Mouse (Mus musculus): ENCODE results near the gene Trcg1. TPM values are rescaled to one million over a fixed set of nuclear protein-coding genes. Genes with fewer than 3 reads are reported as not detected.

Trcg1 gene
- polyA plus RNA-seq, 1 experiment from 2014 or later = not detected

GRCm38 (mm10) chr9:57282686-57283085, 46.3 kb downstream of the Trcg1 start:
- H3K4me2 ChIP-seq (replicated peaks; ENCODE audit: low read depth, low read length) = no peak overlapping the region
- H3K4me3 ChIP-seq (ENCODE audit: low read length) = no peak overlapping the region
- H3K36me3 ChIP-seq (ENCODE audit: insufficient read depth, low read length) = no peaks in the 10 kb centered on the region
- no peaks in the 10 kb centered on the region for H3K27me3 ChIP-seq (ENCODE audit: insufficient read depth, low read length)
- no peak overlapping the region for H3K27ac ChIP-seq (ENCODE audit: low read length)
- no peak overlapping the region for H3K9ac ChIP-seq (replicated peaks; ENCODE audit: low read length)
- WGBS = 50% methylated on average over 3 of the region's 3 CpGs
- no peak for ATAC-seq (ENCODE audit: low FRiP score, low TSS enrichment)
- no peaks in the 10 kb centered on the region for H3K9me3 ChIP-seq (ENCODE audit: low read length)
- H3K4me1 ChIP-seq (ENCODE audit: insufficient read depth, low read length) = peaks cover 47% of the 10 kb centered on the region

GRCm38 (mm10) chr9:57283311-57283710, 47.0 kb downstream of the Trcg1 start:
- no peak for ATAC-seq (ENCODE audit: low FRiP score, low TSS enrichment)
- Histone ChIP-seq H3K9me3 (ENCODE audit: low read length) (no peaks in the 10 kb centered on the region), H3K9ac (replicated peaks; ENCODE audit: low read length) (no peak overlapping the region), H3K4me3 (ENCODE audit: low read length) (no peak overlapping the region), H3K27ac (ENCODE audit: low read length) (no peak overlapping the region), H3K4me1 (ENCODE audit: insufficient read depth, low read length) (peaks cover 41% of the 10 kb centered on the region), H3K27me3 (ENCODE audit: insufficient read depth, low read length) (no peaks in the 10 kb centered on the region), H3K4me2 (replicated peaks; ENCODE audit: low read depth, low read length) (no peak overlapping the region), H3K36me3 (ENCODE audit: insufficient read depth, low read length) (no peaks in the 10 kb centered on the region)
- 56% methylated on average over 4 of the region's 4 CpGs for WGBS

GRCm38 (mm10) chr9:57287183-57287582, 50.8 kb downstream of the Trcg1 start:
- Histone ChIP-seq H3K9me3 (ENCODE audit: low read length) (no peaks in the 10 kb centered on the region), H3K9ac (replicated peaks; ENCODE audit: low read length) (no peak overlapping the region), H3K27ac (ENCODE audit: low read length) (no peak overlapping the region), H3K4me2 (replicated peaks; ENCODE audit: low read depth, low read length) (no peak overlapping the region), H3K36me3 (ENCODE audit: insufficient read depth, low read length) (no peaks in the 10 kb centered on the region), H3K4me3 (ENCODE audit: low read length) (no peak overlapping the region), H3K4me1 (ENCODE audit: insufficient read depth, low read length) (peaks cover 19% of the 10 kb centered on the region), H3K27me3 (ENCODE audit: insufficient read depth, low read length) (no peaks in the 10 kb centered on the region)
- ATAC-seq (ENCODE audit: low FRiP score, low TSS enrichment) = no peak
- 86% methylated on average over 6 of the region's 6 CpGs for WGBS

GRCm38 (mm10) chr9:57294905-57295304, 58.5 kb downstream of the Trcg1 start:
- Histone ChIP-seq H3K9me3 (ENCODE audit: low read length) (no peaks in the 10 kb centered on the region), H3K27me3 (ENCODE audit: insufficient read depth, low read length) (no peaks in the 10 kb centered on the region), H3K36me3 (ENCODE audit: insufficient read depth, low read length) (no peaks in the 10 kb centered on the region), H3K4me1 (ENCODE audit: insufficient read depth, low read length) (0 out of 2 replicates have a peak, but pooled peaks cover 1% of the 10 kb centered on the region), H3K4me2 (replicated peaks; ENCODE audit: low read depth, low read length) (no peak overlapping the region), H3K9ac (replicated peaks; ENCODE audit: low read length) (no peak overlapping the region), H3K27ac (ENCODE audit: low read length) (no peak overlapping the region), H3K4me3 (ENCODE audit: low read length) (no peak overlapping the region)
- ATAC-seq (ENCODE audit: low FRiP score, low TSS enrichment) = no peak
- 67% methylated on average over 3 of the region's 3 CpGs for WGBS

- no peak overlapping the region for H3K4me3 ChIP-seq (ENCODE audit: low read length)
- no peaks in the 10 kb centered on the region for H3K36me3 ChIP-seq (ENCODE audit: insufficient read depth, low read length)
- 80% methylated on average over 3 of the region's 3 CpGs for WGBS
- 0 out of 2 replicates have a peak, but pooled peaks cover 5% of the 10 kb centered on the region for H3K4me1 ChIP-seq (ENCODE audit: insufficient read depth, low read length)
- H3K27me3 ChIP-seq (ENCODE audit: insufficient read depth, low read length) = no peaks in the 10 kb centered on the region
- no peaks in the 10 kb centered on the region for H3K9me3 ChIP-seq (ENCODE audit: low read length)
- no peak for ATAC-seq (ENCODE audit: low FRiP score, low TSS enrichment)
- no peak overlapping the region for H3K9ac ChIP-seq (replicated peaks; ENCODE audit: low read length)
- no peak overlapping the region for H3K27ac ChIP-seq (ENCODE audit: low read length)
- H3K4me2 ChIP-seq (replicated peaks; ENCODE audit: low read depth, low read length) = no peak overlapping the region
These were observed 59.3 kb downstream of the Trcg1 start for GRCm38 (mm10) chr9:57295666-57296065.

GRCm38 (mm10) chr9:57296277-57296676, 59.9 kb downstream of the Trcg1 start:
- Histone ChIP-seq H3K27ac (ENCODE audit: low read length) (no peak overlapping the region), H3K9ac (replicated peaks; ENCODE audit: low read length) (no peak overlapping the region), H3K36me3 (ENCODE audit: insufficient read depth, low read length) (no peaks in the 10 kb centered on the region), H3K4me1 (ENCODE audit: insufficient read depth, low read length) (0 out of 2 replicates have a peak, but pooled peaks cover 5% of the 10 kb centered on the region), H3K9me3 (ENCODE audit: low read length) (no peaks in the 10 kb centered on the region), H3K4me3 (ENCODE audit: low read length) (no peak overlapping the region), H3K27me3 (ENCODE audit: insufficient read depth, low read length) (no peaks in the 10 kb centered on the region), H3K4me2 (replicated peaks; ENCODE audit: low read depth, low read length) (no peak overlapping the region)
- ATAC-seq (ENCODE audit: low FRiP score, low TSS enrichment) = no peak
- WGBS = 71% methylated on average over 8 of the region's 8 CpGs

GRCm38 (mm10) chr9:57297938-57298337, 61.6 kb downstream of the Trcg1 start:
- ATAC-seq (ENCODE audit: low FRiP score, low TSS enrichment) = no peak
- Histone ChIP-seq H3K9ac (replicated peaks; ENCODE audit: low read length) (no peak overlapping the region), H3K27ac (ENCODE audit: low read length) (no peak overlapping the region), H3K4me3 (ENCODE audit: low read length) (no peak overlapping the region), H3K4me1 (ENCODE audit: insufficient read depth, low read length) (0 out of 2 replicates have a peak, but pooled peaks cover 5% of the 10 kb centered on the region), H3K4me2 (replicated peaks; ENCODE audit: low read depth, low read length) (no peak overlapping the region), H3K27me3 (ENCODE audit: insufficient read depth, low read length) (no peaks in the 10 kb centered on the region), H3K9me3 (ENCODE audit: low read length) (no peaks in the 10 kb centered on the region), H3K36me3 (ENCODE audit: insufficient read depth, low read length) (no peaks in the 10 kb centered on the region)
- 88% methylated on average over 2 of the region's 2 CpGs for WGBS

Other genes with a start within 250 kb of the Trcg1 start
- 23.6 TPM in 2 replicates for gene Ptpn9, start 241.6 kb upstream of the Trcg1 start, polyA plus RNA-seq (2015; fragmentation: Nextera tagmentation; extraction: Ambion mirVana)
- 36.7 and 42.3 TPM in 2 replicates for gene Sin3a, start 164.5 kb upstream of the Trcg1 start, polyA plus RNA-seq (2015; fragmentation: Nextera tagmentation; extraction: Ambion mirVana)
- 79.0 and 95.6 TPM in 2 replicates for gene Man2c1, start 105.9 kb upstream of the Trcg1 start, polyA plus RNA-seq (2015; fragmentation: Nextera tagmentation; extraction: Ambion mirVana)
- 8.8 and 9.3 TPM in 2 replicates for gene Neil1, start 88.3 kb upstream of the Trcg1 start, polyA plus RNA-seq (2015; fragmentation: Nextera tagmentation; extraction: Ambion mirVana)
- gene Commd4, start 78.2 kb upstream of the Trcg1 start, polyA plus RNA-seq (2015; fragmentation: Nextera tagmentation; extraction: Ambion mirVana) = 107 and 130 TPM in 2 replicates
- 23.0 and 26.3 TPM in 2 replicates for gene 1700017B05Rik, start 26.1 kb downstream of the Trcg1 start, polyA plus RNA-seq (2015; fragmentation: Nextera tagmentation; extraction: Ambion mirVana)
- 29.7 and 30.5 TPM in 2 replicates for gene Ppcdc, start 203.6 kb downstream of the Trcg1 start, polyA plus RNA-seq (2015; fragmentation: Nextera tagmentation; extraction: Ambion mirVana)
- 17.7 and 20.2 TPM in 2 replicates for gene Scamp5, start 231.5 kb downstream of the Trcg1 start, polyA plus RNA-seq (2015; fragmentation: Nextera tagmentation; extraction: Ambion mirVana)